Mouse (Mus musculus) lung, postnatal 4 days (tissue): ENCODE measurements around the gene Tpsg1.
A peak's percentile ranks its signal among the peaks of the same experiment; 100 is the strongest.

ENCODE experiments used
- DNase-seq, 2 experiments: peaks; one replicate each; pipeline ENCODE4 v3.0.0; 2021

Gene Tpsg1

DNA sequence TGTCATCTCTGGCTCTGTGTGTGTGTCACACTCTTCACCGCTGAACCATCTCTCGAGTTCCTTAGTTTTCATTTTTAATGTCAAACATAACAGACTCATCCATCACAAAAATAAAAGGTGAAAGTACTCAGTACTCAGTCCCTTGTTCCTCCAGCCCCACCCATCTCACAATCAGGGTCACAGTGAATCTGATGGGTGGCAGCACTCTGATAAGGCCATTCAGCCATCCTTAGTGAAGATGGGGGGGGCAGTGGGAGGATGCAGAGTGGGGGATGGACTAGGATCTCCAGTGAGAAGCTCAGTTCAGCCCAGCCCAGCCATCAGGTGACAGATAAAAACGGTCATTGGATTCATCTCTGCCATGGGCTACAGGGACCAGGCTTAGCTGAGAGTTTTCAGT, at the start of gene Tpsg1:
Tpsg1 (plus strand) TSS at position 301 of the 400 bp plus-strand sequence.
- DNase-seq = no peak

DNA sequence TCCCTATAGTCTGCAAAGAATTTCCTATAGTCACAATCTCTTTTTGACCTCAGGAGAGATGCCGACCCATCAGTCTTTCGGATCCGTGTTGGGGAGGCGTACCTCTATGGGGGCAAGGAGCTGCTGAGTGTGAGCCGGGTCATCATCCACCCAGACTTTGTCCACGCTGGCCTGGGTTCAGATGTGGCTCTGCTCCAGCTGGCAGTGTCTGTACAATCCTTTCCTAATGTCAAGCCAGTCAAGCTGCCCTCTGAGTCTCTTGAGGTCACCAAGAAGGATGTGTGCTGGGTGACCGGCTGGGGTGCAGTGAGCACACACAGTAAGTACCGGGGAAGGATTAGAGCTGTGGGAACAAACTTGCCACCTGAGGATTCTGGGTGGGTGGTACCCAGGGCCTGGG, 48.3 kb upstream of the Tpsg1 start:
- no peak for DNase-seq

DNA sequence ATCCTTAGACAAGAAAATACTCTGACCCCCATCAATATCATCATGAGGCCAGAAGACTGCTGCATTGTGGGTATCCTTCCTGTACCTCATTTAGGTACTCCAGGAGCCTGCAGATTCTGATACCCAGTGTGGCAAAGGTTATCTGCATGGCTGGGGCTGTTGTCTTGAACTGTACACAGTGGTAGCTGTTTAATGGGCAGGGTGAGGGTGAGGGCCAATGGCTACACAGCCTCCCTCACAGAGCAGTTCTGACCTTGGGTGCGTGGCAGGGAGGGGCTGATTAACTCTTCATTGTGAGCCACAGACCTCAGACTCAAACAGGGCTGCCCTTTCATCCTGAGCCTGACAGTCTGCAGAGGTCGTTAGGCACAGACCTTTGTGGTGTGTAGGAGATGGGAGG, 46.1 kb upstream of the Tpsg1 start:
- no peak for DNase-seq

DNA sequence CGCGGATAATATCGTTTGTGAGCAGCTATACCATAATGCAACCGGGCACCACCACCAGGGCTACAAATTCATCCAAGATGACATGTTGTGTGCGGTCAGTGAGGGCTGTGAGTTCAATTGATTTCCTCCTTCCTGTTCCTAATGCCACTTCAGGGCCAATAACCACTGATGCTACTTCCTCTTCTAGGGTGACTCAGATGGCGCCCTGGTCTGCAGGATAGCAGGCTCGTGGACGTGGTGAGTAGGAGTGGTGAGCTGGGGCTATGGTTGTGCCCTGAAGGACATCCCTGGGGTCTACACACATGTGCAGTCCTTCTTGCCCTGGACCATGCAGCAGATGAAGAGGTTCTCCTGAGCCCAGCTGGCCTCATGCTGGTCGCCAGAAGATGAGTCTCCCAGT, 36.8 kb upstream of the Tpsg1 start:
- no peak for DNase-seq

DNA sequence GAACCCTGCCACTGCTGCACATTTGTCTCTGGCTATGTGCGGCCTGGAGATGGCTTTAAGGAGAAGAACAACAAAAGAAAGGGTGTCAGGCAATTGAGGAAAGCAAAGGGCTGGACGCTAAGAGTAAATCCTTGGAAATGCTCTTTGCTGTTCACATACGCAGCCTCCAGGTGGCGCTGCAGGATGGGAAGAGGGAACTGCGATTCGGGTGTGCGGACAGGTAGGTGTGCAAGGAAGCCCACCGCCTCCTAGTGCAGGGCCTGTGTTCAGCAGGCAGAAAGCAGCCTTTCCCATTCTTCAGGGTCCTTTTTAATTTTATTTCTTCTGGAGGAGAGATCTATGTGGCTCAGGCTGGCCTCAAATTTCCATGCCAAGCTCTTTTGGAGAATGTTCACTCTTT, 35.1 kb upstream of the Tpsg1 start:
- DNase-seq = peak; percentile 32 to 60

DNA sequence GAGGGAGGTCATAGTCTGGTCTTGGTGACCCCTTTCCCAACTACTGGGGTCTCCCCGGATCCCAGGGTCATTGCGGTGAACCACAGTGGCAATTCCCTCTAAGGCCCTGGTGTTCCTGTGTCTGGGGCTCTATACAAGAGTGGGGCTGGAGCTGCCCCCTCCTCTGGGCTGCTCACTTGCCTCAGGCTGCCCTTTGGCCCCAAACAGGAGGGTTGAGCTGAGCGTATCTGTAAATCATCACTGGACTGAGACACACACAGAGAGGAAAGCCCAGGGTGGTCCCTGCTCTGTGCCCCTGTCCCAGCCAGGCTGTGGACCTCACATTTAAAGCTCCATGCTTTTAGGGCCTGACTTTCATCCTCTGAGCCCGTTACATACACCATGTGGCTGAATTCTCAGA, 30.9 kb upstream of the Tpsg1 start:
- no peak for DNase-seq

DNA sequence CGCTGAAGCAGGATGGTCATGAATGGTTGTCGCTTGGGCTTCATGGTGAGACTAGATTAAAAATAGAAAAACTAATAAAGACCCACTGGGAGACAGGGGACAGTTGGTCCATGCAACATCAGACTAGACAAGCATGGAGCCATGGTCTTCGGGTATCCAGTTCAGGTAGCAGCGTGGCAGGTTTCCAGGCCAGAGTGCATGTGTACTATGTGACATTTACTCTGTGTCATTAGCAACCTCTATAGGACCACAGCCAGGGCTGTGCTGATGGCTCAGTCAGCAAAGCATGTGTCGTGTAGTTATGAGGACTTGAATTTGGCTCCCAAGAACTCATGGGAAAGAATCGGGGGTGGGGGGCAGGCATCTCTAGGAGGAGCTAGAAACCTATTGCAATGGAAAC, 29.1 kb upstream of the Tpsg1 start:
- DNase-seq = no peak

DNA sequence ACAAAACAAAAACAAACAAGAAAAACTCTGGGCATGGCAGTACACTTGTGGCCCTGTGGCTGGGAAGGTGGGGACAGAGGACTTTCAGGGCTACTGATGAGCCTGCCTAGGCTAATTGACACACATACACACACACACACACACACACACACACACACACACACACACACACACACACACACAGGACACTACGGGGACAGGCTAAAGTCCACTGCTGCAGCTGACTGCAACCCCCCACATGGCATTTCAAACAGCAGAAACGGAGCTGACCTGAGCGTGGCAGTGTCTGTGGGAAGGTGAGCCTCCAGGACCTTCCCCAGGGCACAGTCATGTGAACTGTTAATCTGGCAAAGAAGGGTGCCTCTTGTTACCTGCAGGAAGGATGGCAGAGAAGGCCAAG, 27.6 kb upstream of the Tpsg1 start:
- no peak for DNase-seq

DNA sequence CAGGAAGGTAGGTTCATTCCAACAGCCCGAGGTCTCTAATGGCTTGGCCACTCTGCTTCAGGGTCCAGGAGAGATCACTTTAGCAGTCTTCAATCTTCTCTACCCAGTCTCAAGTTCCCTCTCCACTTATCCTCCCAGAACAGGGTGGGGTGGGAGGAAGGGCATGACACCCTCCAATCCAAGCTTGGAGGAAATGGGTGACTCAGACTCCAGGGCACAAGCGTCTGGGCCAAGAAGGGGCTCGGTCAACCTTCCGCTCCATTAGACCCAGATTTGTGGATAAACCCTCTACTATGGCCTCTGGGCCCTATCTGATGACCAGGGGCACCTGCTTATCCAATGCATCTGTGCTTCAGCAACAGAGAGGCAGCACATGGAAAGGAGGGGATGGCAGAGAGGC, 23.6 kb upstream of the Tpsg1 start, which contains the start of gene Tpsab1:
Tpsab1 (minus strand) TSS at position 101 of the 400 bp plus-strand sequence.
- no peak for DNase-seq

DNA sequence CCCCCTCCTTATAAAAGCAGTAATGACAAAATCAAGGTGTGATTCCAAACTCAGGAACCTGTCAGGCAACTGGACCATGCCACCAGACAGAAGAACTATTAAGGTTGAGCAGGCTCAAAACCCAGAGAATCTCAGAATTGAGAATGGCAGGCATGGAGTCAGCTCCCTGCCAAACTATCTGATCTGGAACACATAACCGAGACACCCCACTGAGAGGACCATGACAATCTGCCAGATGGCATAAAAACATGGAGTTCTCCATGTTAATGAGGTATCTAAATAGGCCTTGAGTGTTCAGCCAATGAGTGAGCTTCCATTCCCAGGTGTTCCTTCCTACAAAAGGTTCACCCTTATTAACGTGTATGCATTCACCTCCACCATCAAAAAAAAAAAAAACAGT, 7.8 kb upstream of the Tpsg1 start:
- no peak for DNase-seq

DNA sequence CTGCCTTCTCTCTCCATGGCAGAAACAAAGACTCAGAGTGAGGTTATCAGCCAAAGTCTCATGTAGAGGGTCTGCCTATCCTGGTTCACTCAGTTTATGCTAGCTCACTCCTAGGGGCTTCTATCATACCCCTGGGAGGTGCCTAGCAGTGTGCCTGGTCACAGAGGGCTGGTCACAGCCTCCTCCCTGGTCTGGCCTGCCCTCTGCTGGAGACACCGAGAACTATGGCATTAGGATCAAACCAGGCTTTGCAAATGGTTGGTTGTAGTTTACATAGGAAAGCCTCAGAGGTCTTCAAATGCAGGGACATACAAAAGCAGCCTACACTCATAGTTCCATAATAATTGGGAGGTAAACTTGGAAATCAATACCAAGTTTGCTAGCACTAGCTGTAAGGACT, 5.3 kb upstream of the Tpsg1 start:
- peak in 1 of 2 experiments; percentile 40 for DNase-seq

DNA sequence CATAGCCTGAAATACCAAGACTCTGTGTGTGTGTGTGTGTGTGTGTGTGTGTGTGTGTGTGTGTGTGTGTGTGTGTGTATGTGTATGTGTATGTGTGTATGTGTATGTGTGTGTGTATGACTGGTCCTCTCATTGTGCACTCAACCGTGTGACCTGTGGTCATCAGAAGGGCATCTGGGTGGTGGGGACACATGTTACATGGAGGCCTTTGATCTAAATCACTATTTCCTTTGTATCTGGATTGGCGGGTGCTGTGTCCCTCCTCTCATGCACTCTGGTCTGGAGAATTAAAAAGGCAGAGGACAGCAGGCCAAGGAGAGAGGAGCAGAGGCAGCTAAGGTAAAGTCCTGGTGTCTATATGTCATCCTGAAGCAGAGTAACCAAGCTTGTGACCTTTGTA, 3.1 kb upstream of the Tpsg1 start, which contains the start of gene Tpsb2:
Tpsb2 (plus strand) TSS at position 301 of the 400 bp plus-strand sequence.
- DNase-seq = no peak

DNA sequence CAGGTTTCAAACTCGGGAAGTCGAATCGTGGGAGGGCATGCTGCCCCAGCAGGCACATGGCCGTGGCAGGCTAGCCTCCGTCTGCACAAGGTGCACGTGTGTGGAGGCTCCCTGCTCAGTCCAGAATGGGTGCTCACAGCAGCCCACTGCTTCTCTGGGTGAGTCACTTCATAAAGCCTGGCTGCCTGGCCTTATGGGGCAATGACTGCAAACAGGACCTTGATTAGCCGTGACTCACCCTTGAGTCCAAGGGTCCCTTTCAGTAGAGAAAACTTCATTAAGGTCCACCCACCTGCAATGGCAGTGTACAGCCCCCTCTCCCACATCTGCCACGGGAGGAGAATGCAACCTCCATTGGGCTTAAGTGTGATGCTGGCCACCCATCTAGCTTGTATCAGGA, 3.4 kb downstream of the Tpsg1 start:
- DNase-seq = no peak

DNA sequence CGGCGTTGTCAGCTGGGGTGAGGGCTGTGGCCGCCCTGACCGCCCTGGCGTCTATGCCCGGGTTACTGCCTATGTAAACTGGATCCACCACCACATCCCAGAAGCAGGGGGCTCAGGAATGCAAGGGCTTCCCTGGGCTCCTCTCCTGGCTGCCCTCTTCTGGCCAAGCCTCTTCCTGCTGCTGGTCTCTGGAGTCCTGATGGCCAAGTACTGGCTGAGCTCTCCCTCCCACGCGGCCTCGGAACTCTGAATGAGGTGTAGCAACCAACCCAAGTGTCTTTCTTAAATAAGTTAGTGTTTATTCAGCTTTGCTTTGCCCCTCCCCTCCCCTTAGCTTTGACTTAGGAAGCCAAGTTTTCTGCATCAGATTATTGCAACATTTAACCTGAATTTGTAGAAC, 4.9 kb downstream of the Tpsg1 start:
- DNase-seq = peak; percentile 58 to 78

DNA sequence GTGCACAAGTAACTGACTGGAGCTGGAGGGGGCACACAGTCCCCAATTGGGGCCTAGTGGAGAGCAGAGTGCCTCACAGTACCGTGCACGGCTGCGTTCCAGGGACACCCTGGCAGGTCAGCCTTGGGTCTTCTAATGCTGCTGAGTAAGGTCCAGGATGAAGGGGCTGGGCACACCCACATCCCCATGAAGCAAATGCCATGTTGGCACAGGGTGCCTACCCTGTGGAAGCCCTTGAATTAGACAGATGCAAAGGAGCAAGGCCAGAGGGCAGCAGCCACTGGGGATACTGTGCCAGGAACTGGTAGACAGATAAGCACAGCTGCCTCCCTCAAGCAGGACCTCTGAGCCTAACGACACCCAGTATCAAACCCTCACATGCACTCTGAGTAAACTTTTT, 25.5 kb downstream of the Tpsg1 start:
- no peak for DNase-seq

DNA sequence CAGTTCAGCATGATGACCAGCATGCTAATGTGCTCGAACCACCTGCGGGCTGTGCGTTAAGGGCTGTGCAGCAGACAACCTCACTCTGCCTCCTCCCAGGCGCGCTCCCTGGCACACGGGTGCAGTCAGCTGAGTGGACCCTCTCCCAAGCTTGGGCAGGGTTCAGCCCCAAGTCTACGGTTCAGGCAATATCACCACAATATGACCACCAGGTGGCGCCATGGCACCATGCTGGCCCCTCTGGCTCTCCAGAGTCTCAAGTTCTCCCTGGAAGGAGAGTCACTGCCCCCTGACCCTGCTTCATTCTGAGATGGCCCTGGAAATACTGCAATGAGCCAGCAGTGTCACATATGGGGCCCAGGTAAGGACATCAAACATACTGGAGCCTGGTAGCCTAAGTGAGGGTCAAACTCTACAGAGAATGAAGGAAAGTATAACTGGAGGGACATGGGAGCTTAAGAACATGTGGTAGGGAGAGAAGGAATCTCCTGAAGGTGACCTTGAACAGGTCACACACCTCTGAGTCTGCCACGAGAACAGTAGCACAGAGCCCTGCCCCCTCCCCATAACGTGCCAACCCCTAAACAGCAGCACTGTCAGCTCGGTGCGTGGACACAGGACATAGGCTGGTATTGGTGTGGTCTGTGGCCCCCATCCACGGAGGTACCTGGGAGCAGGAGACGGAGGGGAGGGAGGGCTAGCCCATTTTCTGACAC, 28.9 kb downstream of the Tpsg1 start:
- DNase-seq = peak; percentile 59 to 77

DNA sequence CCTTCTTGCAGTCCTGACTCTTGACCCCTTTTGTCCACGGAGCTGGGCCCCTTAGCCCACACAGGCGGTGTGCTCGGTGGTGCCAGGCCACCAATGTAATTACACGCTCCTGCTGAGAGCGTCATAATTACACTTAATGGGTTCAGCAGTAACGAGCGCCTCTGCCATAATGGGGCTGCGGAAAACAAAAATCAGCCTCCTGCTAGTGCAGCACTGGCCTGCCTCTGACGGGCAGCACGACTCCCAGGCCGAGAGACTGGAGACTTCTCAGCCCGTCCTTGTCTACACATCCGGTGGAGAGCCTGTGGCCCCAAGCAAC, 29.4 kb downstream of the Tpsg1 start:
- DNase-seq = no peak

DNA sequence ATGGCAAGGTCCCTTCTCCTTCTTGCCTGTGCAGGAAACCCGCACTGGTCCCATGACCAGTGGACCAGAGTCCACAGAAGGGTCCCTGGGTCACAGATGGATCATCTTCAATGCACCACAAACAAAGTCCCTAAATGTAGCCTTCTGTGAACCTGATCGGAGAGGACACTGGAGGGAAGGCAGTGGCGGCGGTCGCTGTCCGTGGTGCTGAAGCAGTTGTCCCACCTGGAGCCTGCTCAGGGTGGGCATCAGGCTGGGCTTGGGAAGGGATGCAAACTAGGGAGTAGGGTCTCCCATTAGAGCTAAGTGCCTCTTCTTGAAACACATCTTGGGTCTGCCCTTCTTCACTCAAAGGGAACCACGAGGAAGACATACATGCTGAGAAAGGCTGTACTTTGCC, 31.4 kb downstream of the Tpsg1 start:
- peak in 1 of 2 experiments; percentile 34 for DNase-seq

DNA sequence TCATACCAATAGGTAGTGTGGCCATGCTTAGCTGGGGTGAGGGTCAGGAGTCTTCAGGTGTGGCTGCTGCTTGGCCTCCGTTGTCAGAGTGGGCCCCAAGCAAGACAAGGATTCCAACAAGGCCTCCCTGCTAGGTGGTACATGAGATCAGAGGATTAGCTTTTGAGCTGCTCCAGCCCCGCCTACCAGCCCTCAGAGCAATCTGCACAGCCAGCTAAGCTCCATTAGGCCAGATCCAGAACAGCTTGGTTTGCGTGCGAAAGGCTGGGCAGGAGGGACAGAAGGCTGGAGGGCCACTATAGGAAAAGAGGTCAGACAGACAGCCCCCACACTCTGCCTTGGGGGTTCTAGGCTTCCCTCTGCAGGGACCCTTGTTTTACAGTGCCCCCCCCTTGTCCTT, 32.4 kb downstream of the Tpsg1 start:
- no peak for DNase-seq

DNA sequence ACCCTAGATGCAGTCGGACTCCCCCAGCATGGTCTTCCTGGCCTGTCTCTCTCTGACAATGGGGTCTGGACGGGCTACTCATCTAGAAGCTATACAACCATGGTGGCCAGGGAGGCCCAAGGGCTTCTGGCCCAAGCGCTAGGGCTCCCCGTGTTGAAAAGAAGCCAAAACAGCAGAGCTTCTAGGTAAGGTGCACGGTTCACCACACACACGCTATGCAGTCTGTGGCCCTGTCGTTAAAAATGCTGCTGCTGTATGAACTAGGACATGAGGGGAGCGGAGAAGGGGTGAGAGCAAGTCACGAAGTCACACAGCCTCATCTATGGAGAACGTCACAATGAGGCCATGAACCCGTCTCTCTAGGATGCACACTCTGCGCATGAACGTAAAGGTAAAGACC, 33.2 kb downstream of the Tpsg1 start:
- DNase-seq = no peak

DNA sequence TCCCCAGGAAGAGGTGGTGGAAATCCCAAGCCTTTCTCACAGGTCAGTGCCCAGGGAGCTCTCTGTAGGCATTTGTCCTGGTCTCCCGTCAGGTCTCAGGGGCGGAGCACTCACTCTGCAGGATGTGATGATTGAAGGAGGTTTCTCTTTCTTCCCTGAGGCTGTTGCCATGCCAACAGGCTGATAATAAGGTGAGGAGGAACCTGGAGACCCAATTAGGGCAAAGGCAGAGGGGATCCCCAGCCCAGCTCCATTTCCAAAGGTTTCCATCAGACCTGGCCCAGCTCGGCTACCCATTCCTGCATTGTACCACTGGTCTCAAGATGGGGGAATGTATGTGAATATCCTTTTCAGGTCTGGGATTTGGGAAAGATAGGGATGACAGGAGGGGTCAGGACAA, 35.1 kb downstream of the Tpsg1 start:
- DNase-seq = no peak

DNA sequence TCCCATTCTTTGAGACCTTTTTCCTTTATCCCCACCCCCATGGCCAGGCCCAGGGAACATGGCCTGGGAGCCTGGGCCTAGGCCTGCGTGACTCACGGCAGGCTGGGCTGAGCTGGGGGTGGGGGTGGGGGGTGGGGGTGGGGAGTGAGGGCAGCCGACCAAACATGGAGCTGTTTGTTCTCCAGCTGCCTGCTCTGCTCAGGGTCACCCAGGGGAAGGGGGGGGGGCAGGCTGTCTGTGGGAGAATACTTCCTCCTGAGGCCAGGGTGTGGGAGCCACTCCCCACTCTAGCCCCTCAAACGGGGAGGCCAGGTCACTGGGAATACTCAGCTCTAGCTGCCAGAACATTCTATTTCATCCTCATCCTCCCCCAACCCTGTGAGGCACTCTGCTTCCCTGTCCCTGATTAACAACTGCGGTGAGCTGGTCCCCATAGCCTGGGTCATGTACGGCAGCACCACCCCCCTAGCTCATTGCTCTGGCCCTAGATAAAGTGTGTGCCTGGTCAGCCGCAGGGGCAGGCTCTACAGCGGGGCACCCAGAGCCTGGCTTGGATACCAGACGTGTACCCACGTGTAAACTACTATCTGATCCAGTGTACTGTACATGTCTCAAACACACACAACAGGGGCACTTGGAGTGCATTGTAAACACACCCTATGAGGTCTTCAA, 36.3 kb downstream of the Tpsg1 start:
- DNase-seq = no peak

DNA sequence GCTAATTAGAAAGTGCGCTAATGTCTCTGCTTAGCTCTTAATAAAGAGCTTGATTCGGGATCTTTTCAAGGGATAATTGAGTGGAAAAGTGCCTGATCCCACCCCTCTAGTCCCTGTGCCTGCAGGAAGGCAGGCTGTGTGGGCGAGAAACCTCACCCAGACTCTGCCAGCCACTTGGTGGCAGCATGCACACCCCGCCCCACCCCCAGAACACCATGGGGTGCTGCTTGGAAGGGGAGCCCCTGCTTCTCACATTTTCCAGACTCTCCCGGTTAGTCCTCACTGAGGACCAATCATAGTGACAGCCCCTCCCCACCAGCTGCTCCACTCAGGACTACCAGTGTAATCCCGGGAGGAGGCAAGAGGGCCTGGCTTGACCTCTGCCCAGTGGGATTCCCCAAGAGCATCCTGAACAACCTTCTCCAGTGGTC, 37.0 kb downstream of the Tpsg1 start:
- DNase-seq = no peak

DNA sequence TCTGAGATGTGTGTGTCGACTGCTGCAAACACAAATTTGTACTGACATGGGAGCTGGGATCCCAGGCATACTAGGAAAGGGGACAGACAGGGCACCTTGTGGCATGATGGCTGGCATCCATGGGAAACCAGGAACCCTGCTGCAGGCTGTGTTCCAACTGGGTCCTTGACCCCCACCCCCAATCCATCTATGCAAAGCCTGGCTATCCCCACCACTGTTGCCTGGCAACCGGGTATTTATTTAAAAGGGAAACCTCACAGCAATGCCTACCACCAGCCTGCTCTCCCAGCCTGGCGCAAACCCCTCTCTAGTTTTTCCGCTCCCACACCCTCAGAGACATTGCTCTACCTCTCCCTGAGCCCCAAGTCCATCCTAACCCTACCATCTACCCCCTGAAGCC, 38.3 kb downstream of the Tpsg1 start:
- no peak for DNase-seq
